Mouse (Mus musculus): ENCODE data around the gene ccdc198. TPM values are rescaled to one million over a fixed set of nuclear protein-coding genes. Genes with fewer than 3 reads are reported as not detected.
A peak's percentile ranks its signal among the peaks of the same experiment; 100 is the strongest.

The ccdc198 gene
- polyA plus RNA-seq, 1 experiment from 2014 or later: 0.20 TPM

DNA sequence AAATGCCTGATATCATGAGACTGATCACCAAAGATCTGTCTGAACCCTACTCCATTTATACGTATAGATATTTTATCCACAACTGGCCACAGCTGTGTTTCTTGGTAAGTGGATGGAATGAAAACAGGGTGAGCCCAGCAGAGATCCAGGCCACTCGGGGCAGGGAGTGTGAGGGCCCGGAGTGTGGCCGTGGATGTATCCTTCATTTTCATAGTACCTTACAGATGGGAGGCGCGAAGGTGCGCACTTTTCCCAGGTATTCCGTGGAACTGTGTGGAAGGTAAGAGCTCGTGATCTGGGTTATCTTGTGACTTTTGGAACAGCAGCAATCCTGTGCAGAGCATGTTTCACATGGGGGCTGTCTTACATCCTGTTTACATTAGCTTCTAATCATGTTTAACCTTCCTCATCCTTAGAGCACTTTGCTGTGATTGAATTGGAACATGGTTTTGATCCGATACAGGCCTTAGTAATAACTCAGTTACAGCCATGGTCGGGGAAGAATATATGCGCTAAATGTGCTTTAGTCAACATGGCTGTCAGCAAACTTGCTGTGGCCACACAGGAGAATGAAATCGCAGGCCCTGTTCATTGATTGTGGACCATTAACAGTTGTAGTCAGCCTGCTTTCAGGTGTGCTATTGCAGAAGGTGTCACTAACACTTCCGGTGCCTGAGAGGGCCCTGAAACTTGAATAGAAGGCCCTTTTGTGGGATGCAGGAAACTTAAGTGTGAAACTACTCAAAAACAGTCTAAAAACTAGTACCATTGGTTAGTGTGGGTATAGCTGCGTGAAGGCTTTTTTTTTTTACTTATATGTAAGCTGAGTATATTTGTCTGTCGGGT, 71.8 kb downstream of the ccdc198 start:
- peak overlapping the region; percentile 83 for H3K4me2 ChIP-seq
- no peak overlapping the region; the same call in 1 of the 2 replicates for H3K27ac ChIP-seq (replicated peaks)

DNA sequence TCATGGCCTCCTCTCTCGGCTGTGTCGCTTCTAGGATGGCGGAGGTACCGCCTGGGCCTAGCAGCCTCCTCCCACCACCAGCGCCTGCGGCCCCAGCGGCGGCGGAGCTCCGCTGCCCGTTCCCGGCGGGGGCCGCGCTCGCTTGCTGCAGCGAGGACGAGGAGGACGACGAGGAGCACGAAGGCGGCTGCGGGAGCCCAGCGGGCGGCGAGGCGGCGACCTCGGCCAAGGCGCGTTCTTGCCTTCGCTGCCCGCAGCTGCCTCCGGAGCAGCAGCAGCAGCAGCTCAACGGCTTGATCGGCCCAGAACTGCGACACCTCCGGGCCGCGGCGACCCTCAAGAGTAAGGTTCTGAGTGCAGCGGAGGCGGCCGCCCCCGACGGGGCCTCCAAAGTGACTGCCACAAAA, 72.7 kb downstream of the ccdc198 start:
- Histone ChIP-seq H3K27ac (replicated peaks) (peak overlapping the region; percentile 84), H3K36me3 (no peaks in the 10 kb centered on the region), H3K4me3 (replicated peaks) (peak overlapping the region; percentile 59), H3K27me3 (replicated peaks) (no peaks in the 10 kb centered on the region), H3K9ac (replicated peaks) (peak overlapping the region; percentile 70), H3K4me1 (peaks cover 30% of the 10 kb centered on the region), H3K4me2 (peak overlapping the region; percentile 83), H3K9me3 (replicated peaks) (no peaks in the 10 kb centered on the region)
- ATAC-seq (ENCODE audit: low FRiP score): peak; percentile 86
- WGBS: 3% methylated on average over 45 of the region's 46 CpGs

More for the DNA sequence above, 71.8 kb downstream of the ccdc198 start:
- Histone ChIP-seq H3K27me3 (replicated peaks) (no peaks in the 10 kb centered on the region), H3K9me3 (replicated peaks) (no peaks in the 10 kb centered on the region), H3K4me3 (replicated peaks) (peak overlapping the region; percentile 59), H3K4me1 (peaks cover 33% of the 10 kb centered on the region), H3K9ac (replicated peaks) (peak overlapping the region; percentile 70), H3K36me3 (no peaks in the 10 kb centered on the region)
- no peak for ATAC-seq (ENCODE audit: low FRiP score)
- 57% methylated on average over 16 of the region's 16 CpGs for WGBS

DNA sequence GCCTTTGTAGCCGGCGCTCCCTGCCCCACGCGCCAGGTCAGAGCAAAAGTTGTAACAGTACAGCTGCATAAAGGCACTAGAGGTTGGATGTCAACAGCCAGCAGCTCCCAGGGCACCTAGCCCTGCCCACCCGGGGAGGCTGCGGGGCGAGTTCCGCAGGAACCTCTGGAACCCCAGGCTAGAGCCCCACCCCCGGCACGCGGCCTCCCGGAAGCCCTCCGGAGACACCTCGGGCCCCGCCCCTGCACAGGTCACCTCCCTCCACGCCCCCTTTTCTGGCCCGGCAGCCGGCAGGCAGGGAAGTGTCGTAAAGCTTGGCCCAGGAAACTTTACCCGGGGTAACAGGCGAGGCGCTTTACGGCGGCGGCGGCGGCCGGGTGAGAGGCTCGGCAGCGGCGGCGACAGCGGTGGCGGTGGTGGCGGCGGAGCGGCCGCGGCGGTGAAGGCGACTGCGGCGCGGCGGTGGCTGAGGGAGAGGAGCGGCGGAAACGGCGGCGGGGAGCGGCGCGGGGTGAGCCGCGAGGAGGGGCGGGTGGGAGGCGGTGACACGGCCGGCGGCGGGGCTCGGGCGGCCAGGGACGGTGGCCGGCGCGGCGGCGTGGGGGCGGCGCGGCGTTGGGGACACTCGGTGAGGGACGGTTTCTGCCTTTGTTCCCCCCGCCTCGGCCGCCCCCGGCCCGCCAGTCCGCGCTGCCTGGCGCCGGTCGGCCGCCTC, 73.2 kb downstream of the ccdc198 start, which contains the start of gene Naa30:
Gene Naa30 (plus strand): TSS at position 360 of the 715 bp plus-strand sequence.
- Histone ChIP-seq H3K4me3 (replicated peaks) (peak within 1 kb of the TSS; percentile 59), H3K9ac (replicated peaks) (peak within 1 kb of the TSS; percentile 70), H3K36me3 (no peaks in the 10 kb centered on the region), H3K4me2 (peak within 1 kb of the TSS; percentile 83), H3K27ac (replicated peaks) (peak within 1 kb of the TSS; percentile 84), H3K4me1 (peaks cover 27% of the 10 kb centered on the region), H3K27me3 (replicated peaks) (no peaks in the 10 kb centered on the region), H3K9me3 (replicated peaks) (no peaks in the 10 kb centered on the region)
- WGBS: under 1% methylated on average over 29 of the region's 86 CpGs
- peak; percentile 94 for ATAC-seq (ENCODE audit: low FRiP score)

- peak; percentile 29 for ATAC-seq (ENCODE audit: low FRiP score)
- no peaks in the 10 kb centered on the region for H3K9me3 ChIP-seq (replicated peaks)
- H3K4me3 ChIP-seq (replicated peaks): peak overlapping the region; percentile 59
- peak overlapping the region; percentile 70 for H3K9ac ChIP-seq (replicated peaks)
- peak overlapping the region; percentile 83 for H3K4me2 ChIP-seq
- no peaks in the 10 kb centered on the region for H3K27me3 ChIP-seq (replicated peaks)
- H3K4me1 ChIP-seq: peaks cover 27% of the 10 kb centered on the region
- no peaks in the 10 kb centered on the region for H3K36me3 ChIP-seq
- no peak overlapping the region for H3K27ac ChIP-seq (replicated peaks)
- 29% methylated on average over 8 of the region's 8 CpGs for WGBS
Measured at GRCm38 (mm10) chr14:49171286-49171685, 74.0 kb downstream of the ccdc198 start.

Other genes starting within 250 kb of the ccdc198 start
- 20.8 and 23.5 TPM in 2 replicates for gene Ap5m1, start 179.4 kb downstream of the ccdc198 start, polyA plus RNA-seq (2015; fragmentation: Nextera tagmentation; extraction: Ambion mirVana)
- 50.8 and 54.7 TPM in 2 replicates for gene Exoc5, start 178.8 kb downstream of the ccdc198 start, polyA plus RNA-seq (2015; fragmentation: Nextera tagmentation; extraction: Ambion mirVana)
- 11.2 and 13.1 TPM in 2 replicates for gene Naa30, start 73.2 kb downstream of the ccdc198 start, polyA plus RNA-seq (2015; fragmentation: Nextera tagmentation; extraction: Ambion mirVana)

Measured in neural tube, embryonic 15.5 days (tissue).